Comparison of ENCODE assay signal across 27 mouse cellular contexts in genomic region chr12:70459546-70459945, GRCm38 (mm10).
"Had no signal": no experiment of that assay in that cellular context is flagged by ENCODE, and none has a peak within 500 bp of the region (broad histone marks: within the 10 kb centered on the region; RNA-seq: fewer than 3 reads in every experiment).

No protein-coding gene starts in this region.

- H3K4me3 ChIP-seq: embryonic facial prominence, embryonic 10.5 days; embryonic facial prominence, embryonic 12.5 days; embryonic facial prominence, embryonic 13.5 days; embryonic facial prominence, embryonic 15.5 days; erythroblast, embryonic 14.5 days; forebrain, embryonic 10.5 days; forebrain, embryonic 12.5 days; forebrain, embryonic 13.5 days; forebrain, embryonic 15.5 days; gastrocnemius, adult 2 months had no signal

- H3K9ac ChIP-seq: embryonic facial prominence, embryonic 12.5 days; embryonic facial prominence, embryonic 13.5 days; embryonic facial prominence, embryonic 15.5 days; forebrain, embryonic 12.5 days; forebrain, embryonic 13.5 days; forebrain, embryonic 15.5 days; forebrain, postnatal 0 days had no signal

- H3K27ac ChIP-seq: embryonic facial prominence, embryonic 10.5 days; embryonic facial prominence, embryonic 12.5 days; embryonic facial prominence, embryonic 13.5 days; embryonic facial prominence, embryonic 15.5 days; forebrain, embryonic 10.5 days; forebrain, embryonic 12.5 days; forebrain, embryonic 13.5 days; forebrain, embryonic 15.5 days; gastrocnemius, adult 2 months had no signal

- H3K9me3 ChIP-seq: embryonic facial prominence, embryonic 12.5 days; embryonic facial prominence, embryonic 13.5 days; embryonic facial prominence, embryonic 15.5 days; forebrain, embryonic 12.5 days; forebrain, embryonic 13.5 days had no signal

- DNase-seq: cerebellum, adult 18-20 months; cerebellum, adult 2 months; cerebellum, adult 8-10 months; cerebellum, adult 9-10 months; cerebellum, adult 9-11 months; cerebellum, postnatal 10 days; cerebellum, postnatal 14 days; cerebellum, postnatal 25 days; cerebellum, postnatal 36 days; embryo, embryonic 11 days; forebrain, postnatal 0 days; gastrocnemius, adult 2 months; gastrocnemius, postnatal 10 days; gastrocnemius, postnatal 14 days; gastrocnemius, postnatal 25 days; gastrocnemius, postnatal 36 days had no signal

- H3K4me2 ChIP-seq: embryonic facial prominence, embryonic 12.5 days; embryonic facial prominence, embryonic 13.5 days; embryonic facial prominence, embryonic 15.5 days; forebrain, embryonic 12.5 days; forebrain, embryonic 13.5 days; forebrain, embryonic 15.5 days had no signal

- H3K27me3 ChIP-seq: embryonic facial prominence, embryonic 12.5 days; embryonic facial prominence, embryonic 13.5 days; embryonic facial prominence, embryonic 15.5 days; forebrain, embryonic 12.5 days; forebrain, embryonic 13.5 days; forebrain, embryonic 15.5 days had no signal

- ATAC-seq: forebrain, embryonic 13.5 days; forebrain, embryonic 14.5 days; forebrain, embryonic 15.5 days; forebrain, embryonic 16.5 days; forebrain, postnatal 0 days had no signal
